Mouse (Mus musculus) testis, postnatal 10 days (tissue): ENCODE data around the gene Egln2.

Source experiments
- DNase-seq: peaks from one replicate; pipeline ENCODE4 v3.0.0; 2021; ENCODE audit warnings: low spot score

Gene Egln2

DNA sequence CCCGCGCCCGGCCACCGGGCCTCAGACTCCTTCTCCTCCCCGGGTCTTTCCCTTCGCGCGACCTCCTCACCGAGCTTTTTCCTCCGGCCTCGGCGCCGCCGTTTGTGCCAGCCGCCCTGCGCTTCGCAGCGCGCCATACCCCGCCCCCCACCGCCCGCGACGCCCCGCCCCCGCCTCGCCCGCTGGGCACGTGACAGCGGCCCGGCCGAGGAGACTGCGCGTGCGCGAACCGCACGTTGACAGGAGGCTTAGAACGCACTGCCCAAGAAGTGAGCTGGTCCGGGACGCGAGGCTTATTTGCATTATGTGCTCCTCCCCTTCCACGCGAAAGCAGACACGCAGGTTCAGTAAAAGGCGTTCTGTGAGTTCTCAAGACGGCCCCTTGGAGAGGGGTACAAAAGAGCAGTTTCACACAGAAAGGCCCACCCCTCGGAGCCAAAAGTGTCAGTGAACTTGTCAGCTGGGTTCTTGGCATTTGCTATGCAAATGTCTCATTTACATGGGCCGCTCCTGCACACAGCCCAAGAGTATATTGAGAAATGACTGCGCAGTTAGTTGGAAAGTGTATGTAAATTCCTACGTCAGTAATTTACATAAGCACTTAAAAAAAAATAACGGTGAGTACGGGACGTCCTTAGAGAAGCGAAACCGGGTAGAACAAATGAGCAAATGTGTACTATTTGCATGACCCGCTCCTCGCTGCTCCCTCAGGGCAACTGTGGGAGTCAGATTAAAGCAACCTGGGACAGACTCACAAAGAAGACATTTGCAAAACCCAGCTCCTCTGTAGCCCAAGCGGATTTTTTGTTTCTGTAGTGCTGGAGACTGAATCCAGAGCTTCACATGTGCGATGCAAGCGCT is at the start of gene Egln2:
Gene Egln2 (minus strand): TSS at position 189 of the 861 bp plus-strand sequence.
- DNase-seq, result peak; percentile 98

GRCm38 (mm10) chr7:27212626-27213025 is 46.0 kb upstream of the Egln2 start:
- no peak for DNase-seq

- DNase-seq, result no peak
Measured at GRCm38 (mm10) chr7:27203730-27204449, 37.3 kb upstream of the Egln2 start.

GRCm38 (mm10) chr7:27198779-27199178 is 32.2 kb upstream of the Egln2 start:
- DNase-seq, result no peak

DNA sequence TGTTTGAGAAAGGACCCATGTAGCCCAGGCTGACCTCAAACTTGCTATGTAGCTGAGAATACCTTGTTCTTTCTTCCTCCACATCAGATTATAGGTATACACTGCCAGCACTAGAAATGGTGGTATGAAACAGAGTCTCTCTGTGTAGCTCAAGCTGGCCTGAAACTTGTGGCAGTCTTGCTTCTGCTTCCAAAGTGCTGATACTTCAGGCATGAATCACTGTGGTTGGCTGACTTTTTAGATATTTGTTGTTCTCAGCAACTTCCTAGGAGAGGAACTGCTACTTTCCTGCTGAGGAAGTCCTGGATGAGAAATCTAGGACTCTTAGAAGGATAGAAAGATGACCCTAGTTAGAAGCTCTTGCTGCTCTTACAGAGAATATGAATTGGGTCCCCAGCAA is 31.8 kb upstream of the Egln2 start:
- no peak for DNase-seq

GRCm38 (mm10) chr7:27197634-27198033 is 31.0 kb upstream of the Egln2 start:
- DNase-seq, result no peak

- no peak for DNase-seq
Measured at GRCm38 (mm10) chr7:27197136-27197535, 30.5 kb upstream of the Egln2 start.

DNA sequence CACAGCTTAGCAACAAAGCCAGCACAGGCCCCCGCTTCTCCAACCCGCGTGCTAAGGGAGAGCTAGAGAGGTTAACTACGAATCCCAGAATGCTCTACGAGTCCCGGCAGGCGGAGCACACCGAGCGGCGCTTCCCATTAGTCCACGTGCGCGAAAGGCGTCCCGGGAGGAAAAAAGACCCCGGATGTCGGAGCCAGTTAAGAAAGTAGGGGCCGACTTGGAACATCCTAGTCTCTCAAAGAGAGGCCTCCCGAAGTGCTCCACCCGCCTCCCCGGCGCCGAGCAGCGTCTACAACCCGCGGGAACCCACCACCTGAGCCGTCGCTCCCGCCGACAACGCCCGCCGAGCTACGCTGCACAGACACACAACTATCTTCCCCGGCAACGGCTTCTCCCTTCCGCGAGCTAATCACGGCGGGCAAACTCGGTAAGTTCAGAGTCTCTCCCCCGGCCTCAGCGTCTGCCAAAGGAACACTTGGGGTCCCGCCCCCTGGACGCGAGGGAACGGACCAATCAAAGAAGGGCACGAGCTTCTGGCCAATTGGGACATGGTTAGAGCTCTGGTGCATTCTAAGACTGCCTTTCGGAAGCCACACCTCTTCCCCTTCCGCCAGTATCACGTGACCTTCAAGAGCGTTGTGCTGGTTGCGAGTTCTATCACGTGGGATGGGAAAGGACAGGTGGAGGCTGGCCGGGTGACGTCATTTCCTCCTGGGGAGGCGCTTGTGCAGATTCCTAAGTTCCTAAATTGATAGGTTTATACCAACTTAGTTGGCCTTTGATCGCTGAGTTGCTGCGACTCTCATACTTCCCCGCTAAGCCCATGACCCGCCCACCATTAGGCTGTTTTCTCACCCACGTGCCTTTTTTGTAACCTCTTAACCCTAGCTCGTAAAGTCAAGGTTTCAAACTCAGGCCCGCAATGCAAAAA is 29.3 kb upstream of the Egln2 start, which contains the start of the genes BC024978 and Snrpa:
Gene BC024978 (plus strand): TSS at position 101 of the 931 bp plus-strand sequence.
Gene Snrpa (minus strand): TSS at position 591 of the 931 bp plus-strand sequence.
- peak; percentile 96 for DNase-seq

GRCm38 (mm10) chr7:27193731-27194130 is 27.1 kb upstream of the Egln2 start:
- no peak for DNase-seq

DNA sequence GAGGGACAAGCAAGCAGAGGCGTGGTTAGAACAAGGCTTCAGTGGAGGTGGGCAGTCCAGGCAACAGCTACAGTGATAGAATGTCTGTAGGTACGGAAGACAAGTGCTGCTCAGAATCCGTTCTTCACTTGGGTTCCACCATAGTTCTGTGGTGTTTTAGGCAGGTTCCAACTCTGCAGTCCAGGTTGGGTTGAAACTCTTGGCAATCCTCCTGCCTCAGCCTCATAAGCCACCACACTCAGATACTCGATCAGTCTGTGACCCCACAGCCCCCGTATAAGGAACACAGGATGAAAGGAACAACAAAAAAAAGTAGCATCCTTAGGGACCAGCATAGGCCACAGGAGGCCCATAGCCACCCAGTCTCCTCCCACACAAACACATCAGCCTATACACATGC is 25.8 kb upstream of the Egln2 start:
- no peak for DNase-seq

DNA sequence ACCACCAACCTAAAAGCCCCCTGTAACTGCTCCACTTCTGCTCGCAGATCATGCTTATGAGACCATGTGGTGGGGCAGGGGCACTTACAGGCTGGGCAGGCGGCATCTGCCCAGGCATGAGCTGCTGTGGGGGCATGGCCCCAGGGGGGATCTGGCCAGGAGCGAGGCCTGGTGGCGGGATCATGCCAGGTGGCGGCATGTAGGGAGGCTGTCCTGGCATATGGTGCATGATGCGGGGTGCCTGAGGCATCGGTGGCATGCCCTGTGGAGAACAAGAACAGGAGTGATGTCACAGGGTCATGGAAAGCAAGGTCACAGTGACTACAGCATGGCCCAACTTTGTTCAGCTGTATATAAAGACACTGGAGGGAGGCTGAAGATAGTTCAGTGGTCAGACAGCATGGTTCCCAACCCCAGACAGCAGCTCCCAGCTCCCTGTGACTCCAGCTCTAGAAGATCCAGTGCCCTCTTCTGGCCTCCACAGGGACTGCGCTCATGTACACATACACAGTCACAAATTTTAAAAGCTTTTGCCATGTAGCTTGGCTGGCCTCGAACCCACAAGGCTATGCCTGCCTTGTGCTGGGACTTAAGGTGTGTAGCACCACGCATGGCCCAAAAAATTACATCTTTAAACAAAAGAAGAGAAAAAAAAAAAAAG is 22.8 kb upstream of the Egln2 start:
- DNase-seq, result no peak

DNA sequence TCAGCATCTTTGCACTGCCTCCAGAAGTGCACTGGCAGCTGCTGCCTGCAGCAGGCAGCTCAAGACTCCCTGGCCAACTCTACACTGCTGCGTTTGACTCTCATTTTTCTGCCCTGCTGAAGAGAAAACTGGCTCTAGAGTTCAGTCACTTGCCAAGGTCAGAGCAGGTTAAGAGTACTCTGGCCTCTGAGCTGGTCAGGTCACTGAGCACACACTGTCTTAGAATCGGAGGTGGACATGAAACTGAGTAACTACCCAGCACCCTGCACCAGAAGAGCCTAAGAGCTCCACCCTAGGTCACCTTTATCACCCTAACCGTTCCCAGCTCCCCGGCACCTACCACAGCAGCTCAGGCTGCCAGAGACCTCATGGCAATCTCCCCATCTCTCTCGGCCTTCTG is 19.4 kb upstream of the Egln2 start:
- DNase-seq, result no peak

GRCm38 (mm10) chr7:27184964-27185363 is 18.4 kb upstream of the Egln2 start:
- DNase-seq, result peak; percentile 68

DNA sequence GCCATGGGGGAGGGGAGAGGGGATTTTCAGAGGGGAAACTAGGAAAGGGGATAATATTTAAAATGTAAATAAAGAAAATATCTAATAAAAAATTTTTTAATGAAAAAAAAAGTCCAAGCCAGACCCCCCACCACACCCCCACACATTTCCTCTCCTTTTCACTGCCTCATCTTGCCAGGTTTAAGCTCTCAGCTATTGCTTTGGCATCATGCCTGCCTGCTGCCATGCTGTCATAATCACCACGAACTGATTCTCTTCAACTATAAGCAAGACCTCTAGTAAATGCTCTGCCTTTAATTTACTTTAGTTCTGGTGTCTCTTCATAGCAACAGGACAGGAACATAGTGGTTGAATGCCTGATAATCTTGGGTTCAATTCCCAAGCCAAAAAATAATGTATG is 15.9 kb upstream of the Egln2 start:
- DNase-seq, result no peak

DNA sequence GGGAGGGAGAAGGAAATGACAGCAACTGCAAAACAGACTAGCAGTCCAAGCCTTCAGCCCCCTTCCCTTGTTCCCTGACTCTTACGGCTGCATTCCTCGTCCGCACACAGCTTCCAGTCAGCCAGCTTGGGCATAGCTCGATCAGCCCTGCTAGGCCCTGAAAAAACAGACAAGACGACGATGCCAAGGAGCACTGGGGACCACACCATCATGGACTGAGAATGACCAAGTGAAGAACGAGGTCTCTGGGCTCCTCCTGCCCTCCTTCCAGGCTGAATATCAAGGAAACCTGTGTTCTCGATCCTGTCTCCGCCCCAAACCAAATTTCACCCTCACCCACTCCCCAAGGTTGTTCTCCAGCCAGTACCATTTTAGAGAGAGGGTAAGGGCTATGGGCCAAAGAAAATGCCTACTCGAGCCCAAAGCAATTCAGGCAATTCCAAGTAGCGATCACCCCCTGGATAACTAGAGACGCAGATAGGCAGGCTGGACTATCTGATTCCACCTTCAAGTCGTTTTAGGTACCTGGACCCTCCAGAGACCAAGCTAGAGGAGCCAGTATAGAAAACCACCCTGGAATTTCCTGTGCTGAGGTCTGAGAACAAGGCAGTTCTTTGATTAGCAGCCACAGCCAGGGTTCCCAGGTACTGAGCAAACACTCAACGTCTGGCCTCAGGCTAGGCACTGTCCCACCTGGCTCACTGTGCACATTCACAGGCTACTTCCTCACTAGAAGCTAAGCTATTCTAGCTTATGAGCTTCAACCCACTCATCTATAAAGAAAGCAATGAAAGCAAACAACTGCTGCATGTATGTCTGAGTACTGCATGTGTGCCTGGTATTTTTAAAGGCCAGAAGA is 14.5 kb upstream of the Egln2 start, which contains the start of the genes Gm21983 and Mia:
Gene Gm21983 (minus strand): TSS at position 250 of the 859 bp plus-strand sequence.
Gene Mia (minus strand): TSS at position 321 of the 859 bp plus-strand sequence.
- no peak for DNase-seq

GRCm38 (mm10) chr7:27180036-27180435 is 13.4 kb upstream of the Egln2 start:
- DNase-seq, result peak; percentile 69

DNA sequence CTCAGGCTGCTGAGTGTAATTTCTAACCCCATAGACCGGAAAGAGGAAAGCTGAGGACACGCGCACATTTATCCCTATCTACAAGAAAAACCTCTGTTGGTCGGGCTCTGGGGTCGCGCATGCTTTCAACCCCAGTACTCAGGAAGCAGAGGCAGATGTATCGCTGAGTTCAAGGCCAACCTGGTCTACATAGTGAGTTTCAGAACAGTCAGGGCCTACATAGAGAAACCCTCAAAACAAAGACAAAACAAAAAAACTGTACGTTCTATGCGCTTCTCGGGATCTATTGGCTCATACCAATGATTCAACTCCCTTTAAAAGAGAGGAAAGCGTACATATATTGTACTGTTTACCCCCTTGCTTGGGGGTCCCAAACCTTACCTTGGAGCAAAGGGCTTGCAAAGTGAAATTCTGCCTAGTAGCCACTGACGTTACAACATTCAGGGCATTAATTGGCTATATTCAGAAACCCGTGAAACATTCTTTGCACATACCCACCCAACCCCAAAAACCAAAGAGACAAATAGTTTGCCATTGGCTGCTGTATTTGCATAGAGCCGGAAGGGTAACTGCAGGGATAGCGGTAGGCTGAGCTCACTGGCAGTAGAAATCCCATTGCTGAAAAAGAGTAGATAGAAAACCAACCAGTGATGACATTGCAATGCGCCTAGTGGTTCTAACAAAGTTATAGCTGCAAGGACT is 12.8 kb upstream of the Egln2 start:
- DNase-seq, result no peak

GRCm38 (mm10) chr7:27178324-27179216 is 12.0 kb upstream of the Egln2 start, which contains the start of gene Rab4b:
Gene Rab4b, minus strand, starts transcription at chr7:27178896.
- peak; percentile 98 for DNase-seq

DNA sequence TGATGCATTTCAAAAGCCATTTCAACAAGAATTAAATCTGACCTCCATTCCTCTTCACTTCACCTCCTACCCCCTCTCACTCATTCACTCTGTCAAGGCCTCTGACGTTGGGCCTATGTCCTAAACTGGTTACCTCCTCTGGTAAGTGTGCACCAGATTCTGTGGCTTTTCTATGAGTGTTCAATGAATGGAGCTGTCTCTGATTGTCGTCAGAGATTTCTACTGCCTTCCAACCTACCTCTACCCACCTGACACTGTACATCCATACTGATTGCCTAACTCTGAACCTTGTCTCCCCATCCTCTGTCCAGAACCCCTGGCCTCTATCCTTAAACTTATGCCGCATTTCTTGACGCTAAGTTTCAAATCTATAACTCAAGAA is 11.3 kb upstream of the Egln2 start:
- no peak for DNase-seq
